Mouse (Mus musculus): Measurements from ENCODE around the gene Fbxo28.
A peak's percentile ranks its signal among the peaks of the same experiment; 100 is the strongest.

Fbxo28 gene

GRCm38 (mm10) chr1:182284795-182285194 lies 56.6 kb downstream of the Fbxo28 start:
- no peak for DNase-seq

GRCm38 (mm10) chr1:182283231-182283630 lies 58.2 kb downstream of the Fbxo28 start:
- DNase-seq = no peak

DNA sequence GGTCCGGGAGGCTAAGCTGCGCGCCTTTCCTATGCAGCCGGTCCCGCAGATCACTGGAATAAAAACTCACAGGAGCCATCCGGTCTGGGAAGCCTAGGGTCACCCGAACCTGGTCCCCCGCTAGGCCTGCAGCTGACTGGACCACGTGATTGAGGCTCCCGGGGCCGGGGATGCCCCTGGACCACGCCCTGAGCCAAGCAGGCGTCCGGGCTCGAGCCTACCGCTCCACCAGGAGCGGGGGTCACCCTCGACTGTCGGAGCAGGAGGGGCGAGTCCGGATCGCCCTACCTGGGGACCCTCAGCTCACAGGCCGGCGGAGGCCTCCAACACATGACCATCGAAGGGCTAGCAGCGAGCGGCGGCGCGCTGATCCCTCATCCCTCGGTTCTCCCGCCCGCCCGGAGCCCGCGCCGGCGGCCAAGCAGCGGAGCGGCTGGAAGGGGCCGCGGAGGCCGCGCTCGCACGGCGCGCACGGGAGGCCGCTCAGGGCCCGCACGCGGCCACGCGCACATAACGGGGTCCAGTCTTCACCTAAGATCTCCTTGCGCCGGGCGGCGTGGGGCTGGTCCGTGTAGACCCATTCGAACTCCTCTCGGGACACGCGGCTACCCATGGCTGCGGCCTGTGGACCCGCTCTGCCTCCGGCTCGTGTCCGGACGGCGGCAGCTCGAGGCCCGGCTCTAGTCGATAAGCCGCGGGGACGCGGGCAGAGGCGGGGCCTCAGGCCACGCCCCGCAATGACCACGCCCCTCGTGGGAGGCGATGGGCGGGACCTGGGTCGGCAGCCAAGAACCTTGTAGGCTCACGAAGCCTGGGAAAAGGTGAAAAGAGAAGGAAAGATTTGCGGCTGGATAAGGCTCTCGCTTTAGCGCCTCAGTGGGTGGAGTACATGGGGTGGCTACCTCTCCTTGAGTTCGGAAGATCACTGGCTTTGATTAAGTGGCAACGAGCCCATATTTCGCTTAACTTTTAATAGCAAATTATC lies 59.0 kb downstream of the Fbxo28 start, which contains the start of gene Degs1:
TSS of gene Degs1 (minus strand) at position 714 of the 985 bp plus-strand sequence.
- peak; percentile 85 for DNase-seq

DNA sequence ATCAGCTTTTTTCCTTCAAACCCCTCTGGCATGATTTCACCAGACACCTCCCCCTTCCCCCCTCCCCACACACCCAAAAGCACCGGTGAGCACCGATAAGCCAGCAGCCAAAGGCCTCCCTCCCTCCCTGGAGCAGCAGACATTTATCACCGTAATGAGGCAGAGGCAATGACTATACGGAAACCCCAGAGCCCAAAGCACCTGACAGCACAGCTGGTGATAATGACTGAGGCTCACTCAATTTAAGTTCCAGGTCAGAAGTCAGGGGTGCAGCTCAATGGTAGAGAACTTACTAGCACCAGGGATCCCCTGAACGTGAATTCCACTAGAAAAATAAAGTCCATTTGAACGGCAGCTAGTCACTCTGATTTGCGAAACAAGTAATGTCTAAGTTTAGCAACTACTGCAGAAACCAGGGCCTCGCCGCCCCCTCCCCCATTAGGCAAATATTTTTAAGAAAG lies 60.1 kb downstream of the Fbxo28 start:
- no peak for DNase-seq

DNA sequence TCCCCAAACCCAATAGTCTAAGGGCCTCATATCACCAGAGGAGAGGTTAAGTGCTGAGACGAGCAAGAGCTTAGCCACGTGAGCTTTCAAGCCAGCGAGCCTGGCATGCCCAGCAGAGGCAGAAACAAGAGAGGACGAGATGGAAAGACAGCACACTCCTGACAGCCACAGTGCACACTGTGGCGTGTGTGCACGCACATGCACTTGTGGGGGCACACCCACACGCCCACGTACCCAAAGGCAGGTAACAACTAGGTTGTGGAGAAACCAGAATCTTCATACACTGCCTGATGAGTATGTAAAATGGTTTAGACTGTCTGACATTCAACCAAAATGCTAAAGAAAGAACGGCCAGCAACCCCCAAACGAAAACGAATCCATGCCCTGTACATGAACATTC lies 60.9 kb downstream of the Fbxo28 start:
- DNase-seq = no peak

DNA sequence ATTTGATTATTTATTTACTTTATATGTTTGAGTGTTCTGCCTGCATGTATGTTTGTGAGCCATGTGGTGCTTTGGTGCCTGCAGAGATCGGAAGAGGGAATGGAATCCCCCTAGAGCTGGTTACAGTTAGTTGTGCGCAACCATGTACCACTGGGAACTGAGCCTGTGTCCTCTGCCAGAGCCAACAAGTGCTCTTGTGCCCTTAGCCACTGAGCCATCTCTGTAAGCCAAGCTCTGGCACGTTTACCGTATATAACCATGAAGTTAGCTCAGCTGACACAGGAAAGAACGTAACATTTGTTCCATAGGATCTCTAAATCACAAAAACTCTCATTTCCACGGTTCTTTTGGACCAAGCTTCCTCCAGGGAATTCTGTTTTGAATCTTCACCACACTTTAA lies 61.4 kb downstream of the Fbxo28 start:
- DNase-seq = no peak

- no peak for DNase-seq
These were observed 62.0 kb downstream of the Fbxo28 start for GRCm38 (mm10) chr1:182279436-182279835.

- DNase-seq = no peak
These were observed 66.3 kb downstream of the Fbxo28 start for GRCm38 (mm10) chr1:182275109-182275508.

DNA sequence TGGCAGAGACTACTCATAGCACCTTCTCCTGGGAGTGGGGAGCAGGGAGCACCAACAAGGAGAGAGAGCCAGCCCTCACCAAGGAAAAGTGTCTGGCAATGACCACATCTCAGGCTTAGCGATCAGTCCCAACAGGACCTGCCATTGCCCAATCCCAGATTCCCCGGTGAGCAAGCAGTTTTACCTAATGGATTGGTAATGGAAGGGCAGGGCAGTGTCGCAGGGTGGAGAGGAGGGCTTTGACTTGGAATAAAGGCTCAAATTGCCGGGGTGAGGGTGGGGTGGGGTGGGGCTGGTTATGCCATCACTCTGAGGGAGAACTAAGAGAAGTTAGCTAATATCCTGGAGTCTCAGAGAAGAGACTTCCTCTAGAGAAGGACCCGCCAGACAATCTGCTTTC lies 69.8 kb downstream of the Fbxo28 start:
- DNase-seq = no peak

DNA sequence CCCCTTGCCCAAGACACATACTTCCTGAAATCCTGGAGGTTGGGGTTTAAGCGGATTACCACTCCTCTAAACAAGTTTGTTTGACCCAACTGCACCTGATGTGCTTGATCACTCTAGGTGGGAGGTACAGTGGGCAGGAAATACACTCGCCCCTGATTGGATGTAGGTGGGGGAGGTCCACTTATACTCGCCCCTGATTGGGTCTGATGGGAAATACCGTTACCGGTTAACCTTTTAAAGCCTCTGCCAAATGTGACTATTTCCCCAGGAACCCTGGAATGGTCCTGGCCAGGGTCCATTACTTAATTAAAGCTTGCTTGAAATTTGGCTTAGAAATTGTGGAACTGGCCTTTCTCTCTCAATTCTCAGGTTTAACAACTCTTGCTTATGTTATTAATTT lies 70.3 kb downstream of the Fbxo28 start:
- DNase-seq = no peak

- no peak for DNase-seq
These were observed 73.1 kb downstream of the Fbxo28 start for GRCm38 (mm10) chr1:182268317-182268716.

DNA sequence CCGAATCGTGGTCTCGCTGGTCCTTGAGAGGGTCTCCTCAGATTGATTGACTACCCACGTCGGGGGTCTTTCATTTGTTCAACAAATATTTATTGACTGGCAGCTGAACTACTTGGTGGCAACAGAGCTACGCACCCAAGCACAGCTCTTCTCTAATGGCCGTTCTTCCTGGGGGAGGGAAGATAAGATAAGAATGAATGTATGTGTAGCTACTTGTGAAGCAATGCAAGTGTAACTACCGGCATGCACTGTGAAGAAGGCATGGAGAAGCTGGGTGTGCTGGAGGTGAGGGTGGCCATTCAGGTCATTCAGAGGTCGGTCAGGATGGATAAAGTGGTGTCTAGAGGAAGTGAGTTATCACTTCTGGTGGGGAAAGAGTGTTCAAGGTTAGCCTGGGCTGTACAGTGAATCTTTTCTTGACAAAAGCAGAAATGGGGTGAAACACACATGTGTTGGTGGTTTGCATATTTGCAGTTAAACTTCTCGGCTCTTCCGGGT lies 75.4 kb downstream of the Fbxo28 start:
- no peak for DNase-seq
